Mouse (Mus musculus): ENCODE measurements around the gene Aff3.

- no peak for TF ChIP-seq CTCF (IDR thresholded peaks at IDR 0.05; ENCODE audit: low read depth)
- TF ChIP-seq EP300 (IDR thresholded peaks at IDR 0.05; ENCODE audit: low read depth): no peak
Observed at GRCm38 (mm10) chr1:38562397-38563199, 102.2 kb downstream of the Aff3 start.
